Mouse (Mus musculus): ENCODE measurements around the gene Pdgfc. TPM values are rescaled to one million over a fixed set of nuclear protein-coding genes. Genes with fewer than 3 reads are reported as not detected.
A peak's percentile ranks its signal among the peaks of the same experiment; 100 is the strongest.

The Pdgfc gene
- polyA plus RNA-seq, 1 experiment from 2014 or later = 27.5 TPM

DNA sequence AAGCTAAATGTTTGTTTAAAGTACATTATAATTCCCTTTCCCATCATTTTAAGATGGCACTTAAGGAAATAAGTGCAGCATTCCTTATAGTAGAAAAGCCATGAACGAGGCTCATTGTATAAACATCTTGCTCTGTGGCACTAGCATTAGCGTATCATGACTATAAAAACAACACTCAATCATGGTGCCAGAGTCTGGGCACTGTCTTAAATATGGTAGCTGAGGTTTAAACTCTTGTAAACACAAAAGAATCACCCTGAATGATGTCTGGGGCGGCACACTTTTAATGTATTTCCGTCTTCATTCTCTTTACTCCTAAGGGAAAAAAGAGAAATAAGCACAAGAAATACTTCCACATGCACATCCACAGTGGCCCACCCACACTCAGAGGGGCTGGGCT, 192.1 kb downstream of the Pdgfc start:
- no peaks in the 10 kb centered on the region for H3K9me3 ChIP-seq (ENCODE audit: control insufficient read depth, low read depth, low read length)
- no peak overlapping the region for H3K4me2 ChIP-seq (replicated peaks; ENCODE audit: low read depth, low read length)
- H3K9ac ChIP-seq (replicated peaks; ENCODE audit: low read depth, low read length) = no peak overlapping the region
- no peak overlapping the region for H3K4me3 ChIP-seq (ENCODE audit: low read depth, low read length)
- no peaks in the 10 kb centered on the region for H3K4me1 ChIP-seq (ENCODE audit: control insufficient read depth, insufficient read depth, low read length)
- WGBS = 20% methylated on average over 4 of the region's 4 CpGs
- no peaks in the 10 kb centered on the region for H3K27me3 ChIP-seq (ENCODE audit: control insufficient read depth, insufficient read depth, low read length)
- H3K27ac ChIP-seq (ENCODE audit: low read length) = no peak overlapping the region
- H3K36me3 ChIP-seq (ENCODE audit: control insufficient read depth, insufficient read depth, low read length) = no peaks in the 10 kb centered on the region
- ATAC-seq (ENCODE audit: insufficient number of reproducible peaks, insufficient read depth, low FRiP score, low read depth) = peak; percentile 37; the same call in 1 of the 2 replicates

DNA sequence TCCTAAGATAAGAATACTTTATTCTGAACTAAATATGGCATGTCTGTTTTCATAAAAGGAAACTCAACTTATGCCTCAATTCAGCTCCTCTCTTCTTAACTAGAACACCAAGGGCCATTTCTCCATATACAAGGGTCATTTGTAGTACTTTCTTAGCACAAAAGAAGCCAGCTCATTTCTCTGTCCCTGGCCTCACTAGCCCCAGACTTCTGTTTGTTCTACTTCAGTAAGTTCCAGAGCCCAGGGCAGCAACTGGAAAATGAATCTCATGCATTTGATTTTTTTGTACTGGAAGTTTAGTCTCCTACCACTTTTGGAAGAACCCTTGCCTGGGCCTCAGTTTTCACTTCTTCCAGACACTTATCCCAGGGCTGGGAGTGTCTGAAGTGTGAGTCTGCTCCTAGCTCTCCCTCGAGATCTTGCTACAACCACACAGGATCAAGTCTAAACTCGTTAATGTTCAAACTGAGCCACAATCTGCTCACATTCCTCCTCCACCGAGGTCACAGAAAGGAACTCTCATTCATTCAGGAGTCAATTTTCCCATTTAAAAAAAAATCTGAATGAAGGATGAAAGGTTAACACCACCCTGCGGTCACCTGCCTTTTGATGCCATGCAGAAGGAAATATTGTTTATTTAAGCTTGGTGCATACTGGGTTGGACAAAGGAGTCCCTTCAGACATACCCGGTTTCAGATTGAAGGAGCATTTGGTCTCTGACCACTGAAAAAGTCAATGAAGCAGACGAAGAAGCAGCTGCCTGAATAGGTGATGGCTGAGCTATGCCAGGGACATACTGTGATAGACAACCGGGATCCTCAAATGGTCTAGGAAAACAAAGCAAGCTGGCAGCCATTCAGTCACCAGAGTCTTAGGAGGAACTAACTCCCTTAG, 206.7 kb downstream of the Pdgfc start:
- 24% methylated on average over 7 of the region's 7 CpGs for WGBS
- ATAC-seq (ENCODE audit: insufficient number of reproducible peaks, insufficient read depth, low FRiP score, low read depth) = peak; percentile 67
- Histone ChIP-seq H3K4me1 (ENCODE audit: control insufficient read depth, insufficient read depth, low read length) (no peaks in the 10 kb centered on the region), H3K4me2 (replicated peaks; ENCODE audit: low read depth, low read length) (no peak overlapping the region), H3K36me3 (ENCODE audit: control insufficient read depth, insufficient read depth, low read length) (no peaks in the 10 kb centered on the region), H3K27me3 (ENCODE audit: control insufficient read depth, insufficient read depth, low read length) (no peaks in the 10 kb centered on the region), H3K27ac (ENCODE audit: low read length) (peak overlapping the region; percentile 63; the same call in 1 of the 2 replicates), H3K4me3 (ENCODE audit: low read depth, low read length) (no peak overlapping the region), H3K9me3 (ENCODE audit: control insufficient read depth, low read depth, low read length) (no peaks in the 10 kb centered on the region), H3K9ac (replicated peaks; ENCODE audit: low read depth, low read length) (no peak overlapping the region)

DNA sequence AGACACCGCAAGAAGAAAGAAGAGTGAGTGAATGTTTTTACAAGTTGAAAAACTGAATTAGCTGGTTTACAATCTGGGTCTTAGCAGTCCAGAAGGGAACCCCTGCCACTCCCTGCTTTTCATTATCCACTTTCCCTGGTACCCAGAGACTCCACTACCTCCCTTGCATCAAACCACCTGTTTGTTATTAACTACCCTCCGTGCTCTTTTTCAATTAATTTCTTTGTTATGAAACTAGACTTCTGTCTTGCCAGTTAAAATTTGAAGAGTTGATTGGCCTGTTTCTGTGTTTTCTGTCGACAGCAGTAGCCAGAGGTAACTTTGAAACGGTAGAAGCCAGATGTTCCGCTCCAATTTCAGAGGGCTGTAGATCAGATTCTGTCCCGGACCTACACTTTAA, 207.4 kb downstream of the Pdgfc start:
- Histone ChIP-seq H3K9me3 (ENCODE audit: control insufficient read depth, low read depth, low read length) (no peaks in the 10 kb centered on the region), H3K36me3 (ENCODE audit: control insufficient read depth, insufficient read depth, low read length) (no peaks in the 10 kb centered on the region), H3K4me2 (replicated peaks; ENCODE audit: low read depth, low read length) (no peak overlapping the region), H3K27ac (ENCODE audit: low read length) (peak overlapping the region; percentile 35; the same call in 1 of the 2 replicates), H3K4me3 (ENCODE audit: low read depth, low read length) (no peak overlapping the region), H3K27me3 (ENCODE audit: control insufficient read depth, insufficient read depth, low read length) (no peaks in the 10 kb centered on the region), H3K9ac (replicated peaks; ENCODE audit: low read depth, low read length) (no peak overlapping the region), H3K4me1 (ENCODE audit: control insufficient read depth, insufficient read depth, low read length) (no peaks in the 10 kb centered on the region)
- no peak for ATAC-seq (ENCODE audit: insufficient number of reproducible peaks, insufficient read depth, low FRiP score, low read depth)
- 64% methylated on average over 6 of the region's 6 CpGs for WGBS

DNA sequence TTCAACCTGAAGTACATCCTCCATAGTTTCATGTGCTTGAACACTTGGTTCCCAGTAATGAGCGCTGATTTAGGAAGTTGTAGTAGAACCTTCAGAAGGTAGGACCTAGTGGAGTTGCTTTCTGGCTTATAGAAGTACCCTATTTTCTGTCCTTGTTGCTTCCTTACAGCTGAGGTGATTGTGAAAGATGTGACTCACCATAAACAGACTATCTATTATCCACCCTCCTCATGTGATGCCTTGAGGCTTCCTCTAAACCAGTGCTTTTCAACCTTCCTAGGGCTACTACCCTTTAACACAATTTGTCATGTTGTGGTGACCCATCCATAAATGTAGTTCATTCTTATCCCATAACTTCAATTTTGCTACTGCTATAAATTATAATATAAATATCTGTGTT, 226.6 kb downstream of the Pdgfc start:
- Histone ChIP-seq H3K4me3 (ENCODE audit: low read depth, low read length) (no peak overlapping the region), H3K4me1 (ENCODE audit: control insufficient read depth, insufficient read depth, low read length) (no peaks in the 10 kb centered on the region), H3K27me3 (ENCODE audit: control insufficient read depth, insufficient read depth, low read length) (no peaks in the 10 kb centered on the region), H3K4me2 (replicated peaks; ENCODE audit: low read depth, low read length) (no peak overlapping the region), H3K9me3 (ENCODE audit: control insufficient read depth, low read depth, low read length) (no peaks in the 10 kb centered on the region), H3K36me3 (ENCODE audit: control insufficient read depth, insufficient read depth, low read length) (no peaks in the 10 kb centered on the region), H3K27ac (ENCODE audit: low read length) (no peak overlapping the region), H3K9ac (replicated peaks; ENCODE audit: low read depth, low read length) (no peak overlapping the region)
- WGBS = 79% methylated on average over 1 of the region's 1 CpGs
- ATAC-seq (ENCODE audit: insufficient number of reproducible peaks, insufficient read depth, low FRiP score, low read depth) = no peak

Other genes with a start within 250 kb of the Pdgfc start
- gene Gria2, start 233.6 kb upstream of the Pdgfc start, polyA plus RNA-seq (2014; fragmentation: Nextera tagmentation; extraction: Ambion mirVana) = 4.6 and 5.0 TPM in 2 replicates
- 3.0 and 4.0 TPM in 2 replicates for gene Glrb, start 122.8 kb upstream of the Pdgfc start, polyA plus RNA-seq (2014; fragmentation: Nextera tagmentation; extraction: Ambion mirVana)

Data from stomach, embryonic 14.5 days (tissue).